Mouse (Mus musculus) liver, postnatal 0 days (tissue): ENCODE measurements at regions not wholly inside any gene's neighbourhood (a gene's known extent, or its start where the extent isn't known, plus 50 kb on each side); places are given as distances from the start of the nearest gene placed in this dataset.
A peak's percentile ranks its signal among the peaks of the same experiment; 100 is the strongest.

Experiments
- ATAC-seq: fragments of 200-750 bp; cut with Nextera tagmentation; 2 replicates; pipeline ENCODE4 v1.8.0; 2017; ENCODE audit warnings: mild to moderate bottlenecking, moderate library complexity
- DNase-seq: peaks from one replicate; pipeline ENCODE4 v3.0.0-alpha.2; 2016
- H3K27ac ChIP-seq: fragments of 300-500 bp; sonication (generic); 2 replicates; pipeline ENCODE4 v1.5.1; 2014; ENCODE audit warnings: antibody characterized with exemption, moderate library complexity, mild to moderate bottlenecking, low read depth
- H3K27me3 ChIP-seq: fragments of 300-500 bp; sonication (generic); 2 replicates; pipeline ENCODE4 v1.6.1; 2014; ENCODE audit warnings: low read length, control low read depth, mixed read lengths; ENCODE audit not compliant: insufficient read depth
- H3K36me3 ChIP-seq: fragments of 300-500 bp; sonication (generic); replicated peaks from 2 replicates; pipeline ENCODE4 v1.6.1; 2014; ENCODE audit warnings: mild to moderate bottlenecking, control low read depth, low read length, moderate library complexity, mixed read lengths; ENCODE audit not compliant: insufficient read depth
- H3K4me1 ChIP-seq: fragments of 300-500 bp; sonication (generic); 2 replicates; pipeline ENCODE4 v1.6.1; 2014; ENCODE audit warnings: antibody characterized with exemption, mild to moderate bottlenecking, control low read depth; ENCODE audit not compliant: insufficient read depth
- H3K4me2 ChIP-seq: fragments of 300-500 bp; sonication (generic); 2 replicates; pipeline ENCODE4 v1.6.1; 2014; ENCODE audit warnings: low read depth, mild to moderate bottlenecking, low read length, moderate library complexity, mixed read lengths
- H3K4me3 ChIP-seq: fragments of 300-500 bp; sonication (generic); 2 replicates; pipeline ENCODE4 v1.5.1; 2014; ENCODE audit warnings: low read depth, low read length
- H3K9ac ChIP-seq: fragments of 300-500 bp; sonication (generic); replicated peaks from 2 replicates; pipeline ENCODE4 v1.6.1; 2014; ENCODE audit warnings: mild to moderate bottlenecking, moderate library complexity
- H3K9me3 ChIP-seq: fragments of 300-500 bp; sonication (generic); 2 replicates; pipeline ENCODE4 v1.6.1; 2016; ENCODE audit warnings: mild to moderate bottlenecking, control low read depth, low read length, mixed read lengths
- CTCF ChIP-seq: sonication (generic); IDR thresholded peaks from 2 replicates; pipeline ENCODE4 v1.5.1; 2016; ENCODE audit warnings: antibody characterized with exemption, low read depth
- EP300 ChIP-seq: IDR thresholded peaks from 2 replicates; pipeline ENCODE4 v1.6.1; 2016; ENCODE audit warnings: antibody characterized with exemption, low read depth, mild to moderate bottlenecking
- WGBS: fragments of 180-500 bp; shearing (Covaris S2); extraction: QIAGEN DNeasy Blood & Tissue Kit; methylation state at CpG from one replicate; pipeline ENCODE4 v1.1.7; 2014; ENCODE audit not compliant: insufficient replicate concordance; 5-methylcytosine and 5-hydroxymethylcytosine counted together

DNA sequence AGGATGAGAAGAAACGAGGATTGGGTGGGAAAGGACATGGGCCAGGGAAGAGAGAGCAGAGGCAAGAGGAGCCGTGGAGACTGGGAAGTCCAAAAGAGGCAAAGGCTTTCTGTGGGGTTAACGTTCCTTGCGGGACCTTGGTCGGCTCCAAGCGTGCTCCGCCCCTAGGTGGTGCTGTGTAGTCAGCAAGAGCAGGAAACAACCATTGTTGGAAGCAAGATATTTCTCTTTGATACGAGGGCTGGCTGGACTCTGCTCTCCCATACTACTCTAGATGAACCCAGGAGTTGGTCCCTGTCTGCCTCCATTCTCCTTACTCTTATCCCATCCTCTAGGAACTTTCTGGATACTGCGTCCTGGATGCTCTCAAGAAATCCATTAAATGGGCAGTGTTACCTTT, 105.3 kb upstream of the Vangl1 start:
- TF ChIP-seq EP300, result no peak
- TF ChIP-seq CTCF, result peak; percentile 64
- DNase-seq (peak; percentile 52), ATAC-seq (no peak)
- Histone ChIP-seq H3K4me1 (no peaks in the 10 kb centered on the region), H3K4me2 (no peak overlapping the region), H3K27me3 (no peaks in the 10 kb centered on the region), H3K27ac (no peak overlapping the region), H3K4me3 (no peak overlapping the region), H3K9ac (no peak overlapping the region), H3K9me3 (no peaks in the 10 kb centered on the region), H3K36me3 (no peaks in the 10 kb centered on the region)
- WGBS, result 15% methylated on average over 9 of the region's 9 CpGs

DNA sequence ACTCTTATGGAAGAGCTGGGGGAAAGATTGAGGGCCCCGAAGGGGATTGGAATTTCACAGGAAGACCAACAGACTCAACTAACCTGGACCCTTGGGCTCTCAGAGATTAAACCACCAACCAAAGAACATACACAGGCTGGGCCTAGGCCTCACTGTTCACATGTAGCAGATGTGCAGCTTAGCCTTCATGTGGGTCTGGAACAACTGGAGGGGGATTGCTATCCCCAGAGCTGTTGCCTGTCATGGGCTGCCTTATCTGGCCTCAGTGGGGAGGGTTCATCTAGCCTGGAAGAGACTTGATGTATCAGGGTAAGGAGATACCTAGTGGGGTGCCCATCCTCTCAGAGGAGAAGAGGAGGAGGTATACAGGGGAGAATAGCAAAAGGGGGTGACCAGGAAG, 103.2 kb upstream of the Vangl1 start:
- no peaks in the 10 kb centered on the region for H3K4me1 ChIP-seq
- DNase-seq (no peak), ATAC-seq (no peak)
- H3K9me3 ChIP-seq, result no peaks in the 10 kb centered on the region
- no peaks in the 10 kb centered on the region for H3K36me3 ChIP-seq
- H3K4me2 ChIP-seq, result no peak overlapping the region
- no peak for TF ChIP-seq CTCF
- TF ChIP-seq EP300, result no peak
- no peak overlapping the region for H3K4me3 ChIP-seq
- WGBS, result 70% methylated on average over 1 of the region's 1 CpGs
- no peak overlapping the region for H3K27ac ChIP-seq
- no peaks in the 10 kb centered on the region for H3K27me3 ChIP-seq
- H3K9ac ChIP-seq, result no peak overlapping the region

DNA sequence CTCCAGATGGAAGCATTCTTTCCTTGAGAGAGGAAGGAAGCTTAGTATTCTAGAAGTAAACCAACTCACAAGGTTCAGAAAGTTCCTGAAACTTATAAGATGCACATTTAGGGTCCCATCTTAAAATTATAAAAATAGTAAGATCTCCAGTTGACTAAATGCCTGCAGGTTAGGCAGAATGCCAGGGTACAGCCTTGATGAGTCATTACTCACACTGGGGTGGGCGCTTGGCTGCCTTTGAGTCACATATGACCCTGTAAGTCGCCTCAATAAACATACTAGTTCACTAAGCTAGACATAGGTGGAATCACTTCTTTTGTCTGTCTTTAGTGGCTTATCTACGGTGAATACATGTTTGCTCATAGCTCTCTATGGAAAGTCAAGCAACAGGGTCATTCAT, 87.9 kb upstream of the Vangl1 start:
- no peak for TF ChIP-seq EP300
- TF ChIP-seq CTCF, result no peak
- H3K27ac ChIP-seq, result no peak overlapping the region
- H3K4me1 ChIP-seq, result no peaks in the 10 kb centered on the region
- WGBS, result 66% methylated on average over 3 of the region's 3 CpGs
- no peak for DNase-seq
- no peak overlapping the region for H3K4me2 ChIP-seq
- no peak overlapping the region for H3K9ac ChIP-seq
- no peaks in the 10 kb centered on the region for H3K27me3 ChIP-seq
- ATAC-seq, result no peak
- H3K9me3 ChIP-seq, result no peaks in the 10 kb centered on the region; the same call in 1 of the 2 replicates
- no peak overlapping the region for H3K4me3 ChIP-seq
- no peaks in the 10 kb centered on the region for H3K36me3 ChIP-seq

DNA sequence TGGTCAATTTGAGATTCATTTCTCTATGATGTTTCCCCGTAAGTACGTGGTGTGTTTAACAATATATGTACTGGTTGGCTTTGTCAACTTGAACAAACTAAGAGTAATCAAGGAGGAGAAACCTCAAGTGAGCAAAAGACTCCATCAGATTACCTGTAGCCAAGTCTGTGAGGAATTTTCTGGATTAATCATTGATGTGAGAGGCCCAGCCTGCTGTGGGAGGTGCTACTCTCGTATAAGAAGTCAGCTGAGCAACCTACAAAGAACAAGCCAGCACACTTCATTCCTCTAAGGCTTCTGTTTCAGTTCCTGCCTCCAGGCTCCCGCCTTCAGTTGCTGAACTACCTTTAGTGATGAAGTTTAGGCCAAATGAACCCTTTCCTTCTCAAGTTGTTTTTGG, 77.5 kb upstream of the Vangl1 start:
- TF ChIP-seq CTCF, result no peak
- no peak for TF ChIP-seq EP300
- Histone ChIP-seq H3K27ac (no peak overlapping the region), H3K9ac (no peak overlapping the region), H3K36me3 (no peaks in the 10 kb centered on the region), H3K27me3 (no peaks in the 10 kb centered on the region), H3K4me1 (no peaks in the 10 kb centered on the region), H3K9me3 (no peaks in the 10 kb centered on the region), H3K4me2 (no peak overlapping the region), H3K4me3 (no peak overlapping the region)
- DNase-seq (no peak), ATAC-seq (no peak)
- 74% methylated on average over 4 of the region's 4 CpGs for WGBS

DNA sequence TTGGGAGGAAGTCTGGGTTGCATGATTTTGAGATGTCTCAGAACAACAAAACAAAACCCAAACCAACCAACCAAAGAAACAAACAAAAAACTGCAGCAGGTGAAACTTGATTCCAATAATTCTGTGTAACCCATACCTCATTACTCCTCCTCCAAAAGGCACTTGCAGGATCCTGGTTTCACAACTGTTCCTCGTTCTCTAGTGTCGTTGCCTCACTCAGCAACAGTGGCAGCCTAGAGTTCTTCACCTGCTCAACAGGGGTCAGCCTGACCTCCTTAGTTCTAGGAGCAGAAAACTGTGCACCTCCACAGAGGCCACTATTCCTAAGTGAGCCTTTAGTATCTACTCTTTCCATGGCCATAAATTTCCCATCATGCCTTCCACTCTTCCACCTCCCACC, 72.3 kb upstream of the Vangl1 start:
- Histone ChIP-seq H3K9me3 (no peaks in the 10 kb centered on the region), H3K27ac (no peak overlapping the region), H3K9ac (no peak overlapping the region), H3K4me2 (no peak overlapping the region), H3K4me1 (no peaks in the 10 kb centered on the region; the same call in 1 of the 2 replicates), H3K4me3 (no peak overlapping the region), H3K27me3 (no peaks in the 10 kb centered on the region), H3K36me3 (no peaks in the 10 kb centered on the region)
- ATAC-seq (no peak), DNase-seq (no peak)
- no peak for TF ChIP-seq CTCF
- no peak for TF ChIP-seq EP300
- WGBS, result 77% methylated on average over 2 of the region's 2 CpGs

DNA sequence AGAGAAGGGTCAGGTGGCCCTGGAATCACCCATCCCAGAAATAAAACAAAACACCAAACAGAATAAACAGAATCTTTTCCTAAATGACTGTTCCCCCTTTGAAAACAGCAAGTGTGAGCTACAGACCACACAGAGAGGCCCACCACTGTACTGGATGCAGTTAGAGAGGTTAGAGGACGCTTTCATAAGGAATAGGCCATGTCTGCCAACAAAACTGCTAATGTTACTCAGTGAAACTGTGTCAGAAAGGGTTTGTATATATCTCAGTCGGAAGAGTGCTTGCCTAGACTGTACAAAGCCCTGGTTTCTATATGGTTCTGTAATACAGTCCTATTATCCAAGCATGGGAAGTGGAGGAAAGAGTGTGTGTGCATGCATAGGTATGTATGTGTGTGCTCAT, 71.8 kb upstream of the Vangl1 start:
- no peak for TF ChIP-seq CTCF
- no peak for TF ChIP-seq EP300
- H3K4me3 ChIP-seq, result no peak overlapping the region
- no peaks in the 10 kb centered on the region for H3K27me3 ChIP-seq
- 55% methylated on average over 2 of the region's 2 CpGs for WGBS
- H3K9ac ChIP-seq, result no peak overlapping the region
- no peaks in the 10 kb centered on the region for H3K9me3 ChIP-seq
- H3K36me3 ChIP-seq, result no peaks in the 10 kb centered on the region
- no peak for DNase-seq
- no peaks in the 10 kb centered on the region; the same call in 1 of the 2 replicates for H3K4me1 ChIP-seq
- no peak overlapping the region for H3K4me2 ChIP-seq
- no peak overlapping the region for H3K27ac ChIP-seq
- no peak for ATAC-seq
